Mouse (Mus musculus): ENCODE results near the gene Mitf.

The Mitf gene

DNA sequence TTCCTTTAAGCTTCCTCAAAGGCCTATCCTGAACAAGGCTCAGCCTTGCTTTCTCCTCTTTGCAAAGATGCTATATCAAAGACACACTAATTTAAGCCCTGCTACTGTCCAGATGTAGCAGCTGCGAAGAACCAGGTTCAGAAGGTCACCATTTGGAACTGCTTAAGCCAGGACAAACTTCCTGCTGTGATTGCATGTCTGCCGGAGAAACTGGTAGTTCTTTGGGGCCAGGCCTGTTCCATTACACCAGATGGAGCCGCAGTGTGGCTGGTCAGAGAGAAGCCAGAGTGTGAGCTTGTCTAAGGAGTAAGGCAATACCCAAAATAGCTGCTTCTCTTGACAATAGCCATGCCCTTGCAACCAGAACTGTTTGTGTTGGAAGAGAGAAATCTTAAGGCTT is 75.1 kb downstream of the Mitf start:
- no peak for DNase-seq (ENCODE audit: low spot score)

DNA sequence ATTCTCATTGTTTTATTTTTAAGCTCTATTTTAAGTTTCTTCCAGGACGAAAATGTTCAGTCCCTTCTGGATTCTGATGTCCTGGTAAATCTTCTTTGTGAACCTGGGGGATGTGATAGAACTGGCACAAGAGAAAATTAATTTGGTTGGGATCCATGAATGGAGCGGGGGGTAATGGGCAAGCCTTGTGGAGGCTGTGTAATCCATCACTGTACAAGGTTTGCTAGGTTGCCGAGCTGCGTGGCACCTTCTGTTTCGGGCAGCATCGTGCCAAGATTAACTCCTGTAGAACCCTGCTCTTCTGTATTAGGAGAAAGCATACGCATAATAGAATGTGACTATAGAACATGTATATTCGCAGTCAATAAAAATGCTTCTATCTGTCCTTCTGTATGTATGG is 76.1 kb downstream of the Mitf start:
- no peak for DNase-seq (ENCODE audit: low spot score)

DNA sequence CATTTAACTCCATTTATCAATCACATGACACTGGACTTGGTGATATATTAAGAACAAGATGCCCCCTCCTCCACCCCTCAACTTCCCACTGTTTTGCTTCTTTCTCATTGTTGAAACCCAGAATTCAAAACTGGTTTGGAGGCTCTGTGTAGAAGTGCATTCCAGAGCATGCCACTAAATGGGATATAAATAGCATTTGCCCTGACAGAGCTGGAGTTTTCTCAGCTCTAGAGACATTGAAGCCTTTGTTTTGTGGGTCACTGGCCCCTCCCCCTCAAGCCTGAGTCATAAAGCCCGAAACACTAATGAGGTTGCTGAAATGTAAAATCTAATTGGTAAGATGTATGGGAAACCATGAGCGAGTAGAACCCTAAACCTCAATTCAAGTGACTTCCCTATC is 76.6 kb downstream of the Mitf start:
- DNase-seq (ENCODE audit: low spot score) = no peak

DNA sequence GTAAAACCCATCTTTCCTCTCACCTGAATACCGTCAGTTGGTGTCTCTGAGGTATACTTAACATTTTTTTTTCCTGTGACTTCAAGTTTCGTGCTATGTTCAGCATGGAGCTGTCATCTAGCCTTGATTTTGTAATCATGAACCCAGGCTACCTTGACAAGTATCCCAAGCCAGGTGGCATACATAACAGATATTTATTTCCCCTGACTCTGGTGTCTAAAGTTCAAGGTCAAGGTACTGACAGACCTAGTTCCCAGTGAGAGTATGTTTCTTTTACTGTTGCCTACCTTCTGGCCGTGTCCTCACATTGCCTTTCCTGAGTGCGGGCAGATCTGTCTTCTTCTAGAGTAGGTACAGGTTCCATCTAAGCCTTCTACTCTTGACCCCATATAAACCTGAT is 78.1 kb downstream of the Mitf start:
- no peak for DNase-seq (ENCODE audit: low spot score)

DNA sequence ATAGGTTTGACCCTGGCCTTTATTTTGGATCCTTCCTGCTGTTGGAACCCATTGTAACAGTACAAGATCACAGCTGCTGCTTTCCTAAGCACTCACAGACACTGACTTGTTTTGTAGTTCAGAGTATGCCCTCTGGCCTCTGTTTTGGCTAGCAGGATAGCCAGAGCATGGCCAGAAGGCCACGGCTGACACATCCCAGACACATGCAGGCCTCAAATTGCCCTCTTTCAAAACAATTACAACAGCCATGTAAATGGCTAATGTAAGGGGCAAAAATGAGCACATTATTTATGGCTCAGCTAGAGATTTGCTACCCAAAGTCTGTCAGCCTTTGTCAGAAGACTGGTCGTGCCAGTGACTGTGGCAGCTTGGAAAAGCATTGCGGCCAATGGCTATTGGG is 78.8 kb downstream of the Mitf start:
- no peak for DNase-seq (ENCODE audit: low spot score)

DNA sequence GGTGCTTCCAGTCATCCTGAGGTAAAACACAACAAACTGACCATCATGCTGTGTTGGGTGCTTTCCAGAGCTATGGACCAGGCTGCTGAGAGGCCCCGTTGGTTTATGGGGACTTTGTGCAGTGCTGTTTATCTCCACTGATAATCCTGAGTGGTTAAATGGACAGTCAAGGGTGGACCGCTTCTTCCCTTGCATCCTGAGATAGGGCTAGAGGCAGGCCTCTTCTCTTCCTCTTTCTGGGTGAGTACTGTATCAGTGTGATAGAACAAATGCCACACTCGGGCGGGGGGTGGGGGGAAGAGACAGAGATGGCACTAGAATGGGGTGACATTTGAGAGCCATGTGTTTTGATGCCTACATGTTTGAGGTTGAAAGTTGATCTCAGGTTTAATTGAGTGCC is 81.0 kb downstream of the Mitf start:
- no peak for DNase-seq (ENCODE audit: low spot score)

DNA sequence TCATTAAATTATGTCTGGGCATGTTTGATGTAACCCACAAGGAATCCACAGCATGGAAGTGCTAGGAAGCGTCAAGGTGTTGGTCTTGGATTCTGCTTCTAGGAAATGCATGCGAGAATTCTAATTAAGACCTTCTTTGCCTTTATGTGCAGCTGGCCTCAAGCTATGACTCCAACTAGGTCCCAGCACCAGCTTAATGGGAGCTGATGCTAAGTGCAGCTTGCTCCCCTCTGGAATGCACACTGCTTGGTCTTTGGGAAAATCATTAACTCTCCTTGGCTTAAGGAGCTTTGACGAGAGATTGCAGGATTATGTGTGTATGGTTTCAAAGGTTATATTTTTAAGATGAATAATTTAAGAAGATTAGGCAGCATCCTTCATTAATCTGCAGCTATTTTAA is 81.7 kb downstream of the Mitf start:
- no peak for DNase-seq (ENCODE audit: low spot score)

DNA sequence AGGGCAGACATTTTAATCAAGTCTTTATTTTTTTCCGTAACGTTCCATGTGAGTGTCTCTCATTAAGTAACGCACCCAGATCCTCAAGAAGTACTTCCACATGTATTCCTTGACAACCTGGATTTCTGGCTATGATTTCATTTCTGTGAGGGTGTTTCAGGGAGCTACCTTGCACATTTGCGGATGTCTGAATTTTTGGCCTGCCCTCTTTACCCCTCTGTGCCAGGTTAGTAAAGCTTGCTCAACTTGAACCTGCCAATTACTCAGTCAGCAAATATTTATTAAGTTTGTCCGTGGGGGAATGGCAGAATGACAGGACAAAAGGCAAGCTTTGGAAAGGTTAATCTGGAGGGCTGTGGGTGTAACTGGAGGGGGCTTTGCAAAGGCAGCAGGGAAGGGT is 86.7 kb downstream of the Mitf start:
- no peak for DNase-seq (ENCODE audit: low spot score)

DNA sequence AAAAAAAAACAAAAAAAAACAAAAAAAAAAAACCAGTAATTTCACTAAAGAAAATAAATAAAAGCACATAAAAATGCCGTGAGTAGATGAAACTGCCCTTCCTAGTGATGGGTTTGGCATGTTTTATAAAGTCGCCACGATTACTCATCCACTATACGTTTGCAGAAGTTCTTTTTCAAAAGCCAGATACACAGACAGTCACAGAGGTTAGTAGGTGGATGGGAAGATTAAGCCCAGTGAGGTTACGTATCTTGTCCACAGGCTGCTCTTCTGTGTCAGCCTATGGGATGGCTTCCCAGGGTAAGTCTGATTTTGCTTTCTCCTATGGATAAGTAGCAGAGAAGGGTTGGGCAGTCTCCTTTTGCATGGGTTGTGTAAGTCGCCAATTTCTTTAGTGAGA is 90.3 kb downstream of the Mitf start:
- no peak for DNase-seq (ENCODE audit: low spot score)

DNA sequence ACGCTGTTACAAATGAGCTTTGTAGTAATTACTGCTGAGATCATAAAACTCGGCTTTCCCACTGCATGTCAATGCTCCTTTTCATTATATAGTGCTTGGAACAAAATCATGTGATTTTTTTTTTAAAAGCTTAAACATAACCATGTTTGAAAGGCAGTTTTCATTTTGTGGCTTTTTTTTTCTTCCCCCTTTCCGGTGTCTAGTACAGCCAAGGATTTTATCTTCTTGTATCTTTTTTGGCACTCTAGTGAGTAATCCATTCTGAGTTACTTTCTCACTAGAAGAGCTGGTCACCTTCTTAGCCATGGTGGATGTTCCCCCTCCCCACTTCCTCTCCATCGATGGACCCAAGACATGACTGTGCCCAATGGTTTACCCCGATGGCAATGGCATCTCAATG is 91.2 kb downstream of the Mitf start:
- DNase-seq (ENCODE audit: low spot score) = no peak

DNA sequence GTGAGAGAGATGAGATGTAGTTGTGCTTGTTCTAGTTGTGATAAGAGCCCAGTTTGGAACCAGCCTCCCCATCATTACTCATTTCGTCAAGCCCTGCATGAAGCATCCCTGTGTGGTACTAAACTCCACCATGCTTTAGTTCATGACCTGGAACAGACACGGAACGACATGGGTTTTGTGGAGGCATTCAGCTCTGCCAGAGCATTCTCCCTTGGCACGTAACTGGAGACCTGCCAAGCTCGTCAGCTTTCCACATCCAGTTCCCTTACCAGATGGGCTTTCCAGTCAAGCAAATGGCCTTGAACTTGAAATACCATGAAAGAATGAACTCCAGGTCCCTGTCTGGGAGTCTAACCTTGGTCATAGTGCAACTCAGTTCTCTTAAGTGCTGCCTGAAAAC is 94.7 kb downstream of the Mitf start:
- no peak for DNase-seq (ENCODE audit: low spot score)

DNA sequence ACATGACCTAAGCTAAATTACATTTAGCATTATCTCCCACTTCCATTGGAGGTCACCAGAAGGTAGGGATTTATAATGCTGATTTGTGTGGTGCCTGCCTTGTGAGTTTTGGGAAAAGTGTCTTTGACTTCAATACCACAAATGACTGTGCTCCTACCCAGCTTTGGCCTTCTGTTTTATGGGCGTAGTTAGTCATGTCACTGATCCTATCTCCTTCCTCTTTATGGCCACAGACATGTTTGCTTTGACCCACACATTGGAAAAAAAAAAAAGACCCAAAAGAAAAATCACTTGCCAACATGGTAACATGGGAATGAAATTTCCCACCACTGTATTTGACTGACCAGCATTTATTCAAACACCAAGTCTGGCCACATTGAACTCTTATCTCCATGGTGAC is 95.4 kb downstream of the Mitf start:
- no peak for DNase-seq (ENCODE audit: low spot score)

DNA sequence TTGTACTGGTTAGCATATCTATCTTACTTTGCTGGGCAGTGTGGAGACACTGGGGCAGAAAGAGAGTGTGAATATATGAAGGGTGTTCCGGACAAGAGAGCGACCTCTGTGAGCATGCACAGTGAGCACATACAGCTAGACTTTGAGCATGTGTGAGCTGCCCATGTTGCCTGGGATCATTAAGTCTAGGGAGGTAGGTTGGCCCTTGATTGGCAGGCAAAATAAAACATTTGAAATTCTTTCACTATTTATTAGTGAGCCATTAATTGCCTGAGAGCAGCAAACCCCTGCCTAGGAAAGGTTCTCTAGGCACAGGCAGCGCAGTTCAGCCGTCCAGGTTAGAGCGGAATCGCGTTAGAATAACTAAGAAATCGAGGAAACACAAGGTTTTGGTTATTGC is 107.9 kb downstream of the Mitf start:
- DNase-seq (ENCODE audit: low spot score) = no peak

DNA sequence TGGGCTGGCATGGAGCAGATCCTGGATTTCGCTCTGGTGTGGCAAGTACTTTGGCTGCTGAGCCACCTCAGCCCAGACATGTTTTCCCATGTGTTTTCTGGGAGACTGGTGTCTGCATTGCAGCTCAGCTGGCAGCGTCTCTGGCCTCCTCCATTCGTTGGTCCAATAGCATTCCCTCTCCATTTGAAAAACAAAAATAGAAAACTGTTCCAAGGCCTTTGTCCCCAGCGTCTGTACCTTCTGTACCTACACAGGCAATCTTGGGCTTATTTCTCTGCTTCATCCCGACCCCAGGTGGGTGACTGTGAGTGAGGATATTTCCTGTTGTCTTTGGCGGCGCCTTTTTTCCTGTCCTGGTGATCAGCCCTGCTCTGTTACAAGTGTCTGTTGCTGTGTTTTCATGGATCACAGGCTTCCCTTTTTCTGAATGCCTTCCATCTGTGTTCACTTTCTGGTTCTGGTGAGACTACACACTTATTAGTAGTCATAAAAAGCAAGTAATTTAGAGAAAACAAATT is 109.6 kb downstream of the Mitf start:
- DNase-seq (ENCODE audit: low spot score) = peak; percentile 13

DNA sequence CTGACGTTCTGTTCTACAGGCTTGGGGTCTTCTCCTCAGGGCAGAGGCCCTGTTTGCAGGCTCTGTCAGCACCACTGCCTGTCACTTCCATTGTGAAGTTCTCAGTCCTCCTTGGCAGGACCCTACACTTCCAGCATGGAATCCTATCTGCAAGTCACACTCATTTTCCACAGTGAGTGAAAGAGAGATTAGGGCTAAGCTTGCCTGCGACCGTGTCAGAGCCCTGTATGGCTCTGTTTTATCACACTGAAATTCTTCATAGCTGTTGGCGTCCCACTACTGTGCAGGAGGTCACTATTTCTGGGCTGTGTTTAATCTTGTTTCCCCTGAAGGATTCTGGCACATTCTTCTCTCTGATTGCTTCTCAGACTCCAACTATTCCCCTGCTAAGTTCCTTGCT is 111.2 kb downstream of the Mitf start:
- DNase-seq (ENCODE audit: low spot score) = no peak

DNA sequence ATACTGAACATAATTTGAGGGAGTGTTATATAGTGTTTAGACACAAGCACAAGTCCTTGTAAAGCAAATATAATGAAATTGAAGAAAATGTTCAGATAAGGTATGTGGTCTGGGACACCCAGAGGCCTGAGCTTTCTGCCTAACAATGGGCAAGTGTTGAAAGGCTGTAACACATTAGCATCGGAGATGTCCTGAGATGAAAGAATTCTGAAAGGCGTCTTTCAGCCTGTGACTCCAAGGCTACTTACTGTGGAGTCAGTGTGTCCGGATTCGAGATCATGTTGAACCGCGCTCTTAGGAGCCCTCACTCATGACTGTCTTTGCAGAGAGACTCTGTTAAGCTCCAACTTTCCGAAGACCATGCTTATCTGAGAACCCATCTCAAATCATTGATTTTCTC is 111.6 kb downstream of the Mitf start:
- DNase-seq (ENCODE audit: low spot score) = no peak

DNA sequence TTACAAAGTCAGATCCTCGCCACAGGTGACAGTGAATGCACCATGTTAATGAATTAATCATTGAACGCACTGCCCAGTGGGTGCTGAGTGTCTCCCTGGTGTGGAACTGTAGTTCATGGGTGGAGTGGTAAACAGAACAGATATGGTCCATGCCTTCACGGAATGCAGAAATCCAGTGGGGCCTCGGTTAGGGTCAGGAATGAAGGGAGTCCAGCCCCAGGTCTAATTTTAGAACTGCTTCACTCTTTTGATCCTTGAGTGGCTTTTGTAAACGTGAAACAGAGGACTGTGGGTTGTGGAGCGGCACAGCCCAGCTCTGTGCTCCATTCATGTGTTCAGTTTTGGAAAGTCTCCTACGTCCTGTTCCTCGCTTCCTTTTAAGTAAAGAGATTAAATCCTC is 112.4 kb downstream of the Mitf start:
- no peak for DNase-seq (ENCODE audit: low spot score)

DNA sequence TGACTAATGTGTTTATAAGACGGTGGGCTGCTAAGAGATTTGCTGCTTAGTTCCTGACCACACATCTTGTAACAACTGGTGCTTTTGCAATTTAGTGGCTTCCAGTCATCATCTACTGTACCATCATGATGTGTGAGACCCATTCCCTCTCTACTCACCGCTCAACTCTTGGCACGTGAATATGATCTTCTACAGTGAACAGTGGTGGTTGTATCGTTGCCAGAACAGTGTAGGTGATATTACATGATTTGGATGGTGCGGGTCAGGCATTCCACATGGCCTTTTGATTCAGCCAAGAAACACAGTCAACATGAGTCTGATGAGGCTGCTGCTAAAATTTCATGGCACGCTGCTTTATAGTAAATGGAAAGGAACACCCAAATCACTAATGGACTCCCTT is 114.7 kb downstream of the Mitf start:
- no peak for DNase-seq (ENCODE audit: low spot score)

DNA sequence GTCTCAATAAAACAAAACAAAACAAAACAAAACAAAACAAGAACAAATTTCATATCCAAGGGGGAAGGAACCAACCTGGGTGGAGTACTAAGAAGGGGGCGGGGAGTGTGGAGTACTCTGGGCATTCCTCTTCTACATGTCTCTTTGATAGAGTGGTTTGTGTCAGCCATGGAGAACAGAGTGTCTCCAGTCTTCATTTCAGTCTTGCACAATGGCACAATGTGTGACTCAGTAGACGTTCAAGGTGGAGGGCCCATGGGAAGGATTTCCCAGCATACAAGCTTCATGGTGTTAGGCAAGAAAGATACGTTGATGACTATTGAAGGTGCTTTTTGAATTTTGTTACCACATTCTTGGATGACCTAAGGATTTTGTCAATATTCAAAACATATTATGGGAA is 117.4 kb downstream of the Mitf start:
- DNase-seq (ENCODE audit: low spot score) = no peak

DNA sequence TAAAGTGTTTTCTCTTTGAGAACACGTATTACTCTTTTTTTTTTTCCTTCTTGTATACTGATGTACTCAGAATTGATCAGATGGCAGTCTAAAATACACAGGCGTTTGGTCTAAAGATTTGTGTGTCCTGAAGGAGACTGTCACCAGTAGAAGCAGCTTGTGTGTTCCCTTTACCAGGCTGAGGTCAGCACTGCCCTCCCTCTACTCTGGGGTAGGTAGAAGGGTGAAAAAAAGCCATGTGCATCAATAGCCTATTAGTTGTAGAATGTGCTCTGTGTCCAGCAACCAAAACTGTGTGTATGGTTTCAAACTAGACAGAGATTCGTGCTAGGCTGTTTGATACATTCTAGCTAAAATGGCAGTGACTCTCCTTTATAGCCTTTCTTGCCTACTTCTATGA is 122.2 kb downstream of the Mitf start:
- DNase-seq (ENCODE audit: low spot score) = no peak

DNA sequence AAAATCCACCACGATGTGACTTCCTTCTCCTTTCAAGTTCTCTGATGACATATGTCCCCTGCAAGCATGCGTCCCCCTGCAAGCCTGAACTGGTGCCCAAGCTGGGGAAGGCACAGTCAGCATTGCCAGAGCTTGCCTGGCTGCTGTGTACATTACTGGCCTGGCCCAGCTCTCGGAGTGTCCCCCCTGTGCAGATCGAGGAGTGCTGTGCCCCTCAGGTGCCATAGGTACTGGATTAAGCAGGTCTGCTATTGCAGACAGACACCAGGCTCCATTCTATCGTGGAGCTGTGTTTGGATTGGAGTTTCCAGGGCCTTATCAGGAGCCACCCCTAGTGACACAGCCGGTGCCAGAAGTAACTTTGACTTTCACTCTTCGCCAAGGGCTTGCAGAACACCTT is 122.6 kb downstream of the Mitf start:
- no peak for DNase-seq (ENCODE audit: low spot score)

DNA sequence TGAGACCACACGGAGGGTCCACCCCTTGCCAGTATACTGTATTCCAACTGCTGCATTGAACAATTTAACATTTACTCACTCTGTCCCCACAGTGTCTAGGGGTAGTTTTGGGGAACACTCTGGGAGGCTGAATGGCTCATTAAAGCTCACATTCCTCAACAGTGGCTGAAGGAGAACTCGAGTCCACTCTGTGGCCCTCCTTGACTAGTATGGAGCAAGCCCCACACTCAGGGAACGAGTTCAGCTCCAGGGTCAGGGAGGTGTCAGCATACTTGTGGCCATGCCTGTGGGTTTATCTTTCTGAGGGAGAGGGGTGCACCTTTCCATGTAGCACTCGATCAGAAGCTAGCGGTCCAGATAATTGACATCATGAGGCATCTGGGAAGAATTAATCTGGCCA is 130.3 kb downstream of the Mitf start:
- DNase-seq (ENCODE audit: low spot score) = no peak

DNA sequence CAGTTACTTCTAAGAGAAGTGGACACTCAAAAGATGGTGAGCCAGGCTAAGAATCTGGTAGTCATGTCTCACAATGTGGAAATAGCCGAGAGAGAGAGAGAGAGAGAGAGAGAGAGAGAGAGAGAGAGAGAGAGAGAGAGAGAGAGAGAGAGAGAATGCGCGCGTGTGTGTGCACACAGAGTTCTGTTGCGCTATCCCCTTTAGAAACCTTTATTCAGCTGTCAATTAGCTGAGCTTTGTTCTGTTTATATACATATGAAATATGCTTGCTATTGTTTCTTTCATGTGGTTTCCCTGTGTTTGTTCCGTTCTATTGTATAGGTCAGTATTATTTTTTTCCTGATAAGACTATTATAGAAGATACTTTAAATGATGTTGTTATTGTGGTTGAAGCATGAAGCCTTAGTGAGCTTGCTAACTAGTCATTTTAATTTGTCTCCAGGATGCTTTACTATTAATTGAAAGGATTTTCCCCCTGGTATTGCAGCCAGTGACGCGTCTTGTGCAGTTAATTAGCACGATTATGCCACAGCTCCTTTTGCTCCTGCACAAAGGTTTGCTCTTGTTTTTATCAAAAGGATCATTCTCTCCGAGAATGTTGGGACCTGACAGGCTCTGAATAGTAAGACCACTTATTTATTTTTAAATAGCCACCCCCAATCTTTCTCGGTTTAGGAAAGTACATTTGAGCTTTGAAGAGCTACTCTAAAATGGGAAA is 131.2 kb downstream of the Mitf start:
- no peak for DNase-seq (ENCODE audit: low spot score)

DNA sequence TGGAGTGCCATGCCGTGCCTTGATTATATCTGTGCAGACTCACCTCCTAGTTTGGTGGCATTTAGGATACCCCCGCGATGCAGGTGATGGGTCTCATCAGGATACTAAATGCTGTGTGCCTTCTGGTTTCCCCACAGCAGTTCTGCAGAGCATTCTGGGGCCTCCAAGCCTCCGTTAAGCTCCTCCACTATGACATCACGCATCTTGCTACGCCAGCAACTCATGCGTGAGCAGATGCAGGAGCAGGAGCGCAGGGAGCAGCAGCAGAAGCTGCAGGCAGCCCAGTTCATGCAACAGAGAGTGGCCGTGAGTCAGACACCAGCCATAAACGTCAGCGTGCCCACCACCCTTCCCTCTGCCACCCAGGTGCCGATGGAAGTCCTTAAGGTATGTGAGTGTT is 134.1 kb downstream of the Mitf start:
- DNase-seq (ENCODE audit: low spot score) = no peak

All from ovary, postnatal 36 days (tissue).